Mouse (Mus musculus) megakaryocyte-erythroid progenitor cell, adult 5 weeks (primary cell): ENCODE measurements around the gene Repin1. TPM values are rescaled to one million over a fixed set of nuclear protein-coding genes. Genes with fewer than 3 reads are reported as not detected.

Experiments
- polyA plus RNA-seq: library from polyadenylated mRNA; stranded (reverse); fragments of >175 nt; gene quantifications from 2 replicates; pipeline ENCODE4 v1.2.3, GENCODE M21; 2012

Gene Repin1
- 37.9 and 45.1 TPM in 2 replicates for polyA plus RNA-seq

DNA sequence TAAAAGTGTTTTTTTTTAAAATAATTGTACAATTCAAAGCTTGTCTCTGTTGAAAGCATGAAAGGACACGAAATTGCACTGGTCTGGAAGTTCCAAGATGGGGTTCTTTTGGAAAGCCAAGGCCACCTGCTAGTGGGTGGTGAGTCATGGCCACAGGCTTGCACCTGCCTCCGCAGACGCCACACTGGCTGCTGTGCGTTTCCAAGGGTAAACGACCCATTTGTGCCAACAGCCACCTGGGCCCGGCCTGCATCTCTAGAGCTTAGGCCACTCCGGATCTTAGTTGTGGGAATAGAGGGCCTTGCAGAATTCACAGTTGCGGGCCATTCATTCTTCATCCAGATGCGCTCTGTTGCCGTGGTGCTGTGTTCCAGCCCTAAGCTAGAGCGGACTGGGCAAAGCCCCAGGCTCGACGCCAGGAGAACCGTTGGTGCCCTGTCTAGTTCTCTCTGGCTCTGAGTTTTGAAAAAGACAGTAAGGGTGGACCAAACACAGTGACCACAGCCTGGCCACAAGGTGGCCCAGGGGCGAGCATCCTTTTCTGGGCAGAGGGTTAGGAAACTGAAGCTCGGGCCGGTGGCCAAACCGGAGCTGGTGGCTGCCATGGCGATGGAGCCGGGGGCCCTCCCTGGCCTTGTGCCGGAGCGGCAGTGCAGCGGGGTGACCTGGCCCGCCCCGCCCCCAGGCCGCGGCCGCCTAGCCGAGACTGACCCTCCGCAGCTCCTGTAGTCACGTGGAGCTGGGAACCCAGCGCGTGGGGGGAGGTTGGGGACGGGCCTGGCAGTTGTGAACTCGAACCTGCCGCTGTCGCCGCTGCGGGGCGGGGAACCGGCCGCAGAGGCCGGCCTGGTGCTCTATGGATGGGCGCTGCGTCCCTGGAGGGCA is at the start of gene Repin1, which contains the start of gene Gm44965:
Gene Repin1 (plus strand): TSS at position 726 of the 885 bp plus-strand sequence.
Gene Gm44965 (plus strand): TSS at position 784 of the 885 bp plus-strand sequence.

DNA sequence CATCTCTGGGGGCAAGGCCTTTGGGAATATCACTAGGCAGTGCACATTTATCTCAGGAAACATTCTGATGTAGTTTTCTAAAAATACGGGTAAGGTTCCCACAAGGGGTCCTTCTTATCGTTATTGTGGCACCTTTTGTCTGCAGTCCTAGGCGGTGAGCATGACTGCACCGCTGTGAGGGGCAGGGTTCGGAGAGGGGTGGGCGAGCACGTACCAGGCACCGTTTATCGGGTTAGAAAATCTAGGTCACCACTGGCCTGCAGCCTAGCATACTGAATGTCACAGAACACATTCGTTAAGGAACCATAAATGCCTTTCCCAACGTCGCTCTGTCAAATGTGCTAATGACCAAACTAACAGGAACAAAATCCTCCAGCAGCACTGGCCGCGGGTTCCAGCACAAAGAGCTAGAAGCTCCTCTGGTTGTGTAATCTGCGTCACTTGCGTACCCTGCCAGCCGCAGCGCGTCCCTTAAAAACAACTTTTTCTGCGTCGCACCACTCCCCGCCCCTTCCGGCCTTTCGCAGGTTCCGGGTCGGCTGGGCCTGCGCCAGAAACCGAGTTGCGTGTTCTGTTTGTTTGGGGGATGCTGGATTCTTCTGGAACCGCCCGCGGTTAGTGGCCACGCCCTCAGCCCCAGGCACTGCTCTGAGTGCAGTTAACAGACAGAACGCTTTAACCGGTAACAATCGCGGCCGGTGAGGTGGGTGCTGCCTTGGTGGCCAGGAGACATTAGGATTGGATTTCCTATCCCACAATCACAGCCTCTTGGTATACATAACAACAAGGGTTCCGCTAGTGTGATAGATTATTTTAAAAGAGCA is 39.2 kb upstream of the Repin1 start, which contains the start of gene Lrrc61:
Gene Lrrc61 (plus strand): TSS at position 517 of the 824 bp plus-strand sequence.

DNA sequence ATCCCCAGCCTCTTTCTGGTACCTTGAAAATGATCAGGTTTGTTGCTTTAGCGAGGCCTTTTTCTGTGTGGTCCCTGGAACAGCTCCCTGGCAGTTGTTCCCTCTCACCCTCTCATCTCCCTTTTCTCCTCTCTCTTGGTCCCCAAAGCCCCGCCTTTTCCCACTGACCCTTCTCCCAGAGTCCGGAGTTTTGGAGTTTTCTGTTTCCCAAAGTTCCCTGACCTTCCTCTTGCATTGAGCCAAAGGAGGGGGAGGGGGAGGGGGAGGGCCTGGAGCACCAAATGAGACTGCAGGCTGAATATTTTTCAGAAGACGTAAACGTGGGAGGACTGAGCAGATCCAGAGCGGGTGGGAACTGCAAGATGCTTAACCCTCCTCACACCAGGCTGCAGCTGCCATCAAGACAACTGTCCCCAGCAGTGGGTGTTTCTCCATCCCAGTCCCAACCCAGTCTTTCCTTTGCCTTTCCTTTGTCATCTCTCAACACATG is 21.1 kb upstream of the Repin1 start, which contains the start of gene Rarres2:
Gene Rarres2 (minus strand): TSS at position 218 of the 490 bp plus-strand sequence.

DNA sequence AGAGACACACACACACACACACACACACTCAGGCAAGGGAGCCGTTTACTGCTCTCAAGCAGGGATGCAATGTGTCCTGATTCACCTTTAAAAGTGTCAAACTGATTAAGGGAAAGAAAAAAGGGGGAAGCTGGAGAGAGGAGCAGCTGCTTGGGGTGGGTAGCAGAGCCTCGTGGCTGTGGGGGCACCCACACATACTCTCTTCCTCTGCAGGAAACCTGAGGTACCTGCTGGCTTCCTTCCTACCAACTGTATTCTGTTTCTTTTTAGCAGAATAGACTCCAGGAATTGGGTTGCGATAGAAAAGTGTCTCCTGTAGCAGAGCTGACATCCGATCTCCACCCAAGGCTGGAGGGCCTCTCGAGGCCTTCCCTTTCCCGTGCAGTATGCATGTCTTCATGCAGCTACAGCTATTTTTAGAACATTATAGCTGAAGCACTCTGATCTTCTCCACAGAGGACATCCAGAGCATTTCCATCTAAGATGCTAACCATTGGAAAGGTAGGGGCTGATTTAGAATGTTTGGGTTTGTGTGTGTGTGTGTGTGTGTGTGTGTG is 4.4 kb upstream of the Repin1 start, which contains the start of gene Gm45021:
Gene Gm45021 (plus strand): TSS at position 417 of the 557 bp plus-strand sequence.

DNA sequence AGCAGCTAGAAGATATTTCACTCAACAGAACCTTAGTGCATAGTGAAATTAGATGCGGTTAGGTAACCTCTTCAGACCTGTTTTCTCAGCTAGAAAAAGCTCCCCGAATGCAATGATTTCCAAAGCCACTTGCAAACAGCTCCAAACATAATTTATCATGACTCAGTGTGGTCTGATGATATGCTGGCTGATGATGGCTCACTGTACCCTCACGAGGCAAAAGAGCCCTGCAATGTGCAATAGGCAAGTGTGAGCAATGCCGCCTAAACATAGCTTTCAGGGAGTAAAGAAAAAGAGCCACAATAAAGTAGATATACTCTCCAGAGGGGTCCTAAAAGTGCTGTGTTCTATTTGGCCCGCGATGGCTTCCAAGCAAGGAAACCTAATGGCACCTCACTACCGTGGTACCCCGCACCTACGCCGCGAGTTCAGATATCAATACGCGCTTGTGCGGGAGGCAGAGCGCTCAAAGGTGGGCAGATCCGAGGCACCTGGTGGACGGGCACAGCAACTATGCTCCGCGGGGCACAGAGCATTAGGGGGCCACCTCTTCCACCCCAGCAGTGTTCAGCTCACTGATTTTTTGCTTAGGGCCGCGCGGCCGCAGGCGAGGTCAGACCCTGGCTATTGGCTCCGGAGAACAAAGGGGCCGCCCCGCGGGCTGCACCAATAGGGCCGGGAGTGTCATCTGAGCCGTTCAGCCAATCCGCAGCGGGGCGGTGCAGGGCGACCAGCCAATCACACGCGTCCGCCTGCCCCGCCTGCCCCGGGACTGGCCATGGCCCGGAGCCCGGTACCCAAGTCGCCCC is 7.8 kb downstream of the Repin1 start, which contains the start of gene Zfp775:
Gene Zfp775 (plus strand): TSS at position 793 of the 809 bp plus-strand sequence.

DNA sequence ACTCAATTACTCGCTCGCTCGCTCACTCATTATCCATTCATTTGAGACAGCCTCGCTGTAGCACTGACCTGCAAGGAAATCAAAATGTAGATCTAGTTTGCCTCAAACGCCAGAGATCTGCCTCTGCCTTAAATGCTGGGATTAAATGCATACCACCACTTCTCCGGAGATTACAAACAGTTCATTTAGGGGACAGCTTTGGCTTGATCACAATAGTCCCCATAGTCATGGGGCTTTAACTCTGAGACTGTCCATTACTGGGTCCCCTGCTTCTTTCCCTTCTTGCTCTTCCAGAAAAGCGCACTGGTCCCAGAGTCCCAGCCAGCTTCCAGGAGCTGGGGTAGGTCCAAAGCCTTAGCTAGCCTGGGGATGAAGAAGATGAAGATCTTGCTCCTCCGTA is 32.8 kb downstream of the Repin1 start, which contains the start of gene AI854703:
Gene AI854703 (plus strand): TSS at position 301 of the 400 bp plus-strand sequence.

DNA sequence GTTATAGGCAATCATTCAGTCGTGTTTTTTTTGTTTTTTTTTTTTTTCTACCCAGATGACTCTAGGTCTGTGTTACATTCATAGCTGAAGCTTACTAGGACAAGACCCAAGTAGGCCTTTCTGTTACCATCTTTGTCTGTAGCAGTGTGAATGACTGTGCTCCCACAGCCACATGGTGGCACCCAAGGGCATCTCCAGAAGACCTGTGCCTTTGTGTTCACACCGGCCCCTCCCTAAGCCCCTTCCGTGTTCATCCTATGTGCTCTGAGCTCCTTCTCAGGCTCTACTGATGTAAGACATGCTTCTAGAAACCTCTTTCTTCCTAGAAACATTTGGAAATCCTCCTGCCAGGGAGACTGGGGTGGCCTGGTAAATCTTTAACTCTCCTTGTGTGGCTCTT is 53.3 kb downstream of the Repin1 start, which contains the start of gene Gimap8:
Gene Gimap8 (plus strand): TSS at position 240 of the 400 bp plus-strand sequence.

Other genes starting within 250 kb of the Repin1 start
- 9.7 and 11.1 TPM in 2 replicates for gene Krba1, start 198.3 kb upstream of the Repin1 start, polyA plus RNA-seq
- 11.4 and 11.6 TPM in 2 replicates for gene Zfp467, start 148.1 kb upstream of the Repin1 start, polyA plus RNA-seq
- gene Sspo, start 145.7 kb upstream of the Repin1 start, polyA plus RNA-seq, result 0.06 and 0.11 TPM in 2 replicates
- gene Atp6v0e2, start 56.3 kb upstream of the Repin1 start, polyA plus RNA-seq, result 0.05 TPM in 1 of 2 replicates, not detected in the other
- 13.1 and 17.1 TPM in 2 replicates for gene Lrrc61, start 39.1 kb upstream of the Repin1 start, polyA plus RNA-seq
- gene Rarres2, start 21.1 kb upstream of the Repin1 start, polyA plus RNA-seq, result not detected in 2 replicates
- not detected in 2 replicates for gene Gm45021, start 4.3 kb upstream of the Repin1 start, polyA plus RNA-seq
- gene Gm44965, start 58 bp downstream of the Repin1 start, polyA plus RNA-seq, result 5.2 and 6.3 TPM in 2 replicates
- gene Zfp775, start 8.2 kb downstream of the Repin1 start, polyA plus RNA-seq, result 2.4 and 2.7 TPM in 2 replicates
- gene AI854703, start 32.9 kb downstream of the Repin1 start, polyA plus RNA-seq, result 1.9 and 2.7 TPM in 2 replicates
- 0.53 and 0.70 TPM in 2 replicates for gene Gimap8, start 53.4 kb downstream of the Repin1 start, polyA plus RNA-seq
- gene Gimap9, start 82.2 kb downstream of the Repin1 start, polyA plus RNA-seq, result 1.3 and 2.0 TPM in 2 replicates
- gene Gimap4, start 90.7 kb downstream of the Repin1 start, polyA plus RNA-seq, result 0.69 and 1.0 TPM in 2 replicates
- gene Gimap6, start 114.3 kb downstream of the Repin1 start, polyA plus RNA-seq, result 7.4 and 13.0 TPM in 2 replicates
- 1.5 TPM in 1 of 2 replicates, not detected in the other for gene Gm28053, start 124.7 kb downstream of the Repin1 start, polyA plus RNA-seq
- gene Gimap7, start 124.7 kb downstream of the Repin1 start, polyA plus RNA-seq, result 0.06 TPM in 1 of 2 replicates, not detected in the other
- gene Gimap1, start 145.2 kb downstream of the Repin1 start, polyA plus RNA-seq, result 6.1 and 12.2 TPM in 2 replicates
- gene Gimap5, start 152.3 kb downstream of the Repin1 start, polyA plus RNA-seq, result 4.8 and 8.0 TPM in 2 replicates
- gene Gimap3, start 177.0 kb downstream of the Repin1 start, polyA plus RNA-seq, result 1.8 and 2.2 TPM in 2 replicates
- 87.0 and 113 TPM in 2 replicates for gene Tmem176a, start 247.0 kb downstream of the Repin1 start, polyA plus RNA-seq
- gene Tmem176b, start 247.6 kb downstream of the Repin1 start, polyA plus RNA-seq, result 57.5 and 63.3 TPM in 2 replicates